Mouse (Mus musculus): ENCODE results near the gene Trio.
A peak's percentile ranks its signal among the peaks of the same experiment; 100 is the strongest.

The Trio gene

DNA sequence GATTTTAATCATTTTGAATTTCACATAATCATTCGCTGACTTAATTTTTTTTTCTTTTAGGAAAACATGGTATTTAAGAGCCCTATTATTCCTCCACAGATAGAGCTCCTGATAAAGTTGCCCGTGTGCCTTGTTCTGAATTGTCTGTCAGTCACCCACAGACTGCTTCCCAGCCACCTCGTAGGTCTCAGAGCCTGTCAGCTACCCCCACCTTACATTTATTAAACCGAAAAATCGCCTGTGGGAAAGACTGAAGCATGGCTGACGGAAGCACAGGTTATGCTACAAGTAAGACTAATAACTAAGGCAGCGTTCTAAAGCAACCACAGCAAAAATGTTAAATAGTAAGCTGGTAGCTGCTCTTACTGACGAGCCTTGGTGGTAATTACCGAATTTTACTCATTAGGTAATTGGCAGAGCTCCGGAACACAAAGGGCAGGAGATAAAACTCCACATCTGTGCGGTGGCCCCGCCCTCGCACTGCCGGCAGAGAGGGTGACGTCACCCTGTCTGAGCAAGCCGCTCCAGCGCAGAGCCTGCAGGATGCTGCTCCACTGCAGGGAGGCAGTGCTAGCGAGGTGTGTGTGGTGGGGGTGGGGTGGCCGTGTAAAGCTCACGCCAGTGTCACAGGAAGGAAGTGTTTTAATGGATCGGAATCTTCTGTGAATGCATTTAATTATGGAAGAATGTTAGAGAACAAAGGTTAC lies 102.2 kb downstream of the Trio start:
- peak; percentile 95 for DNase-seq (ENCODE audit: low spot score)

DNA sequence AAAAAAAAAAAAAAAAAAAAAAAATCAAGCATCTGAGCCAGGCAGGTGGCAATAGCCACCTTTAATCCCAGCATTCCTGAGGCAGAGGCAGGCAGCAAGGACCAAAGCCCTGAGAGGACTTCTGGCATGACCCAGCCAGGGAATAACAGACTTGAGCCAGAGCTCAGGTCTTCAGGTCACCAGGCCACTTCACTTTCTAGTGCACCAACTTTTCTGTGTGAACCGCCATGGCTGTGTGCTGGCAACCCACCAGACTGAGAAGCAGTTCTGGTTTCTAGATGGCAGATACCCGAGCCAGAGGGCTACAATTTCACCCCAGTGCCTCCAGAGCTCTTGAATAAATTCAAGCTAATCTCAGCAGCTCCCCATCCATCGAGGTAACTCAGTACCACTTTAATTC lies 104.9 kb downstream of the Trio start:
- no peak for DNase-seq (ENCODE audit: low spot score)

DNA sequence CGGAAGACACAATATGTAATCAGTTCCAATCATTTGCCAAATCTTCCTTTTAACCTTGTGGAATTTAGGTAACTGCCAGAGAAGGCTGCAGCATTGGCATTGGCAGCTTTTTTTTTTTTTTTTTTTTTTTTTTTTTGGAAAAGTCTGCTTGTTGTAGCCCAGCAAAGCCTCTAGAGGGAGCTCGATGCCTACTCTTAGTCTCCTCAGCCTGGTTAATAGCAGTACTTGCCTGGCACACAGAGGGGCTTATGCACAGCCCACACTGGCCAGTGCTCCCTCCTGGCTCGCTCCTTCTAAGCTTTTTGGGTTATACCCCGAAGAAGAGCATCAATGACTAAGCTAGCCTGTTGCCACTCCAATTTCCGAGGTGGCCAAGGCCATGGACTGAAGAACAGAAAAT lies 106.1 kb downstream of the Trio start:
- DNase-seq (ENCODE audit: low spot score) = peak; percentile 84

DNA sequence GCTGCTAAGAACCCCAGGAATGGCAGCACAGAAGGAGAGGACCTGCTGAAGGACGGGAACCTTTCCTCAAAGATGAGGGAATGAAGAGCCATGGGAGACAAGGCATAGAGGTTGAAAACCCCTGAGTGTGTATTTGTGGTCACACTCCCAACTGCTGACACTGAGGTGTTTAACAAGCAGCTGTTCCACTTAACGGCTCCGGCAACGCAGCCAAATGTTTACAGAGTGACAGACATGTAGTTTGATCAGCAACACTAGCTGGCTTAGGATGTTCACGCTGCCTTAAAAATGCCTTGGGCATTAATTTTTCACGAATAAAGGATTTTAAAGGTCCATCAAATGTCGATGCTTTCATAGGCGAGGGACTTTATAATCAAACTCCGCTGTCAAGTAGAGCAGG lies 106.8 kb downstream of the Trio start:
- no peak for DNase-seq (ENCODE audit: low spot score)

- DNase-seq (ENCODE audit: low spot score) = no peak
Measured at GRCm38 (mm10) chr15:27916204-27916603, 109.4 kb downstream of the Trio start.

GRCm38 (mm10) chr15:27913013-27913412 lies 112.6 kb downstream of the Trio start:
- no peak for DNase-seq (ENCODE audit: low spot score)

GRCm38 (mm10) chr15:27911196-27911595 lies 114.5 kb downstream of the Trio start:
- DNase-seq (ENCODE audit: low spot score) = no peak

GRCm38 (mm10) chr15:27910179-27910578 lies 115.5 kb downstream of the Trio start:
- DNase-seq (ENCODE audit: low spot score) = no peak

DNA sequence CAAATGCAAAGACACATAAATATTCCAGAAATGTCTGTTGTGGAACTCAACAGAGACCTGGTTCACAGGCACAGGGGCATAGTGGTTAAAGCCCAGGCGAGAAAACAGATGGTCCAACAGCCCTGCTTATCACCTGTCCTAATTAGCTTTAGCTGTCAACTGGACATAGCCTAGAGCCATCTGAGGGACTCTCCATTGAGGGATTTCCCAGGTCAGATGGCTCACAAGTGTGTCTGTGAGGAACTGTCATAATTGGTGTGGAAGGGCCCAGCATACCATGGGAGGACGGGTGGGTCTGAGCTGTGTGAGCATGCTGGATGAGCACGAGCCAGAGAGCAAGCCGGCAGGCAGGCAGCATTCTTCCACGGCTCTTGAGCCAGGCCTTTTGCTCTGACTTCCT lies 118.0 kb downstream of the Trio start:
- peak; percentile 44 for DNase-seq (ENCODE audit: low spot score)

DNA sequence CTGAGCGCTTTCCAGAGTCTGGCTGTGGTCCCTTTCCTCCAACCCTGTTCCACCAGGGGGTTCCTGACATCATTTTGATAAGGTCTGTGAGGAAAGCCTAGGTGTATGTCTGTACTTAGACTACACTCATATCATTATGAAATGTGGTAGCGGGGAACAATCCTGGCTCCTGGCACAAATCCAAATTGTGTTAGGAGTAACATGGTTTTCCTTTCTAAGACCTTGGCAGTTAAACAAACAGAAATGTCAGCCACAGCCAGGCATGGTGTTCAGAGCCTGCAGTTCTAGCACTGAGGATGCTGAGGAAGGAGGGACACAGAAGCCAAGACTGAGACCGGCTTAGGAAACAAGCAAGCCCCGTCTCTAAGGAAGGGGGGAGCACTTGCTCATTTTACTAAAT lies 119.2 kb downstream of the Trio start:
- DNase-seq (ENCODE audit: low spot score) = no peak

DNA sequence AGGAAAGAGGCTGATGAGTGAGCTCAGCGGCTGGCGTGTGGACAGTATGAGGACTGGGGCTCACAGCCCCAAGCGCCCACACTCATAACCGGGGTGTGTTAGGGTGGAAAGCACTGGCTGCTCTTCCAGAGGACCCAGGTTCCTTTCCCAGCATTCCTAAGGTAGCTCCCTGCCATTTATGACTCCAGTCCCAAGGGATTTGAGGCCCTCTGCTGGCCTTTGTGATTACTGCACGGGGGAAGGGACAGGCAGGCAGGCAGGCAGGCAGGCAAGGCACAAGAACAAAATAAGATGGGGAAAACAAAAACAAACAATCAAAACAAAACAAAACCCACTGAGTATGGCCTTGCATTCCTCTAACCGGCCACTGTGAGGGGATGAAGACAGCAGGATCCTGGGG lies 120.3 kb downstream of the Trio start:
- DNase-seq (ENCODE audit: low spot score) = peak; percentile 83

DNA sequence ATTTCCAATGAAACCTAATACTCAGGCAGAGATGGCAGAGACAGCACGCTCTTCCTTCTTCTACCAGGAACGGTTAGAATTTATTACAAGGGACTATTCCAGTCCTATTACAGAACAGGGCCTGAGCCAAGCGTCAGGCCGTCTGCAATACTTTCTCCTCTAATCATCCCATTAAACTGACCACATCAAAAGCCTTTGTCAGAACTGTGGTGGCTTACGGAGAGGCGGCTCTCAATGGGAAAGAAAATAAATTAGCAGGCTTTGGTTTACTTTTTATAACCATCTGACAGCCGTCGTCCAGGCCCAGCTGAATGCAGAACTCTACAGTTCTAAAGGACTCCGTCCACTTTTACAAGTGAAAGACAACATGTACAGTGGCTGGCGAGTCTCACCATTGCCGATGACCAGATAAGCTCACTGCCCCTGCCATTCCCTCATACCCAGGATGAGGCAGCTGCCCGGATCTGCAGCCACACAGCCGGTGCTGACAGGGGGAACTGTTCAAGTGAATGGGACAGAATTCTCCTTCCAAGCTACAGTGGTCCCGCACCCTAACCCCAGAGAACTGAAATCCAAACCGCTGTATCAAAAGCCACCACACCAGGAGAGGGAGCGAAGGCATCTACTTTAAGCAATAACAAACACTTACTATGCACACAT lies 121.2 kb downstream of the Trio start:
- peak; percentile 76 for DNase-seq (ENCODE audit: low spot score)

- DNase-seq (ENCODE audit: low spot score) = no peak
Measured at GRCm38 (mm10) chr15:27901200-27901599, 124.4 kb downstream of the Trio start.

- no peak for DNase-seq (ENCODE audit: low spot score)
Measured at GRCm38 (mm10) chr15:27898795-27899406, 126.7 kb downstream of the Trio start.

DNA sequence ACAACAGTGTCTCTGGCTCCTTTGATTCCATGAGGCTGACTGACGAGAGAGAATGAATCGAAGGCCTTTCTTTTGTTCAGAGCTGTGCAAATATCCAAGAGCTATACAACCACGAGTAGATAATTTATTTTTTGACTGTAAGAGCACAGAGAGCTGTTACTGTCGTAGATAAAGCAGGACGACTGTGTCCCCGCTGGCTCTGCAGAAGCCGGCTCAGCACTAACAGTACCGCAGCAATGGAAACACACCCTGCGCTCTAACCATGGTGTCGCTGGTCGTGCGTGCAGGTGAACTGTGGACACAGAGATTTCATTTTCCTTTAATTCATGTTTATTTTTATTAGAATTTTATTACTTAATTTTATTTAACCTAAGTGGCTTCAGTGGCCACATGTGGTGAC lies 131.5 kb downstream of the Trio start:
- DNase-seq (ENCODE audit: low spot score) = no peak

GRCm38 (mm10) chr15:27892029-27892428 lies 133.6 kb downstream of the Trio start:
- peak; percentile 91 for DNase-seq (ENCODE audit: low spot score)

DNA sequence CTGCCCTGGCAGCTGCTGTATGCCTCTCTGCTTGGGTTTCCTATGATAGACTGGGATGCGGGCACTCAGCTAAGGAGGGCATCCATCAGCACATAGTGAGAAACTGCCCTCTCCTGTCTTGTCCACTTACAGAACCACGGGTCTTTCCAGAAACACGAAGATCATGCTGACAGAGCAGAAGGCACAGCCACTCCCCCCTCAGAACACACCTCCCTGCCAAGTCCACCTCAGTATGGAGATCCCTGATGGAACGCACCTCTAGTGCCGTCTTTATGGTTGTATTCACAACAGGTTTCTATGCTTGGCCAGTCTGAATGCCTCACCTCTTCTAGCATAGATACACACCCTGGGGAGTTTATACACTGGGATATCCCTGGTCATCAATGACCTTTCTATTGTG lies 135.0 kb downstream of the Trio start:
- no peak for DNase-seq (ENCODE audit: low spot score)

DNA sequence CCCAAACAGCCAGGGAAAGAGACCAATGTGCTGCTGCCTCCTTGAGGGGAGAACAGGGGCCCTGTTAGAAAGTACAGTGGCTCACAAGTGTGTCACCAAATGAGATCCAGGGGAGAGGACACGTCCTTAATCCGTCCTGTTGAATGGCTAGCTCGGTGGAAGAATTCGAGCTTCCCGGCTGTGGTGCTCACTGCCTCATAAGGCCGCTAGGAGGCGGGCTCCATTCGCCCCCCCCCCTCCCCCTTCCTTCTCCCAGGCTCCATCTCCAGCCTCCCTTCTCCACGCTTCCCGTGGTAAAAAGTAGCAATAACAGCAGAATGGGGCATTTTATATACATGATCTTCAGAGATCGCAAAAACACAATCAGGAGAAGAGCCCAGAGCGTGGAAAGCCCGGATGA lies 137.5 kb downstream of the Trio start:
- DNase-seq (ENCODE audit: low spot score) = no peak

DNA sequence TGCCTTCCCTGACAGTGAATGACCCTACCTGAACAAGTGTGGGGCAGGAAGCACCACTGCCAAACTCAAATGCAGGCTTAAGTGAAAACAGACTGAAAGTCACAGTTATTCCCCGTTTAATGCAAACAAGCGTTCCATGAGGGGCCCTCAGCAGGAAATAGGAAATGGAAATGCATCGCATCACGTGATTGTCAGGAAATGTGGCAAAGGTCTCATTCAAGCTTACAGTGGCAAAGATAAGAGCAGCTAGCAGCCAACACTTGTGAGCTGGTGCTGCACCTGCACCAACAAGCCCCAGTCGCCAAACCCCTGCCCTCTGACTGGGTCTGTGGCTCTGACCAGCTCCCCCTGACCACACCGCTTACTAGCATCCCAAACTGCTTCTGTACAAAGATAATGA lies 138.7 kb downstream of the Trio start:
- DNase-seq (ENCODE audit: low spot score) = no peak

DNA sequence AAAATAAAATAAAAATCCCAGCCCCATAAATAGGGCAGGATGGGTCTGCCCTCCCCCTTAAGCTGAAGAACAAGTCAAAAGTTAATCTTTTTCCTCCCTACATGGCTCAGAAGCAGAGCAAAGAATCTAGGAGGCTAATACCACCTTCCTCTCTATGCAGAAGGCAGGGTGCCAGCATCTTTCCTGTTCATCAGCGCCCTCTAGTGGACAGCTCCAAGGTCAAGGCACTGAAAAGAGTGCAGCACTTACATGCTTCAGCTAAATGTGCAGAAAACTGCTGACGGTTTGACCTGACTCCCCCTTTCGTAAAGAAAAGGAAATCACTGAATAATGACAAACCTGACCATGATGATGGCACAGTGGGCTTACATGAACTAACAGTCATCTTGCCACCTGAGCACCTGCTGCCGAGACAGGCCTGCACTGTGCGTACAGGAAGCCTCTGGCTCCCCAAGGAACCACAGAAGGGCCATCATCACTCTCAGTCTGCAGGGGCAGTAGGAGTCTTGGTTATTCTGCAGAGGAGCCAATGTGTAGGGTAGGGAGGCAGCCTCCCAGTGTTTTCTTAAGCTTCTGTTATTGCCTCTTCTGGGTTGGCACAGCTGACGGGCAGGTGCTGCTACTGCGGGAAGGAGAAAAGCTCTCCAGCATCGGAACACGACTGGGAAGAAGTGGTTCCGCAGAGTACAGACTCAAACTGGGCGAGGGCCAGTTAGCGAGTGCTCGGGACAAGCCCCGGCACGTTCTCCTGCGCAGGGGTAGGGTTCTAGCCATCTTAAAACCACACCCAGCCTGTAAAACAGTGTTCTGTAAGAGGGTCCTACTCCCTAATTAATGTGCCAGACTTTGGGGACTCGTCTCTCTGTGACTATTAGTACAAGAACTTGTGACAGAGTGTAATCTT lies 141.0 kb downstream of the Trio start:
- peak; percentile 85 for DNase-seq (ENCODE audit: low spot score)

GRCm38 (mm10) chr15:27883881-27884280 lies 141.8 kb downstream of the Trio start:
- DNase-seq (ENCODE audit: low spot score) = no peak

DNA sequence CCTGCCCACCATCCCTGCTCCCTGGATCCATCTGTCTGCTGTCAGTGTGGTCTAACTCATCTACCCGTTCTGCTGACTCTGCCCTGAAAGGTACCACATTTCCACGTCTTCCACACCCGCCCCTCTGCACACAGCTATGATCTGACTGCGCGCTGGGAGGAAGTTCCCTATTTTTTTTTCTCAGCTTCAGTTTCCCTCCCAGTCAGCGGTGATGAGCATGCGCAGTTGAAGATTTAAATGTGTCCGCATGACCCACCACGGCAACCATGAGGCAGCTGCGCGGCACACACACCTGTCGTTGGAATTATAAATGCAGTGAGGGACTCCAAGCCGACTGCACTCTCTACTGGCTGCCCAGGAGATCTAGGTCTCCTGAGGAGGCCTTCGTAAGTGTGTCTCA lies 142.8 kb downstream of the Trio start:
- DNase-seq (ENCODE audit: low spot score) = no peak
